Mouse (Mus musculus) megakaryocyte, embryonic 14.5 days (primary cell): Measurements from ENCODE around the gene Cfap44.

Source experiments
- FLI1 ChIP-seq: IDR thresholded peaks from 2 replicates; pipeline ENCODE4 v1.6.1; 2012; ENCODE audit warnings: low read length, inconsistent platforms, mixed read lengths
- GATA1 ChIP-seq: IDR thresholded peaks from 3 replicates; pipeline ENCODE4 v1.6.1; 2012; ENCODE audit warnings: mixed read lengths, low read length, inconsistent platforms, borderline replicate concordance

- TF ChIP-seq GATA1 = no peak
- TF ChIP-seq FLI1 = no peak
Measured at GRCm38 (mm10) chr16:44498447-44498846, 103.9 kb downstream of the Cfap44 start.
